Mouse (Mus musculus) midbrain, embryonic 10.5 days (tissue): ENCODE results near the gene Nemp2. TPM values are rescaled to one million over a fixed set of nuclear protein-coding genes. Genes with fewer than 3 reads are reported as not detected.

Experiments used
- DNase-seq: peaks from one replicate; pipeline ENCODE4 v3.0.0-alpha.2; 2017; ENCODE audit warnings: low spot score
- H3K27ac ChIP-seq: fragments of 300-500 bp; sonication (generic); replicated peaks from 2 replicates; pipeline ENCODE4 v1.5.1; 2016; ENCODE audit warnings: mild to moderate bottlenecking
- H3K27me3 ChIP-seq: fragments of 300-500 bp; sonication (generic); 2 replicates; pipeline ENCODE4 v1.6.1; 2016; ENCODE audit warnings: low read depth, mild to moderate bottlenecking; ENCODE audit not compliant: poor library complexity, severe bottlenecking
- H3K36me3 ChIP-seq: fragments of 300-500 bp; sonication (generic); 2 replicates; pipeline ENCODE4 v1.6.1; 2016; ENCODE audit warnings: mild to moderate bottlenecking, moderate library complexity
- H3K4me1 ChIP-seq: fragments of 300-500 bp; sonication (generic); 2 replicates; pipeline ENCODE4 v1.6.1; 2016
- H3K4me3 ChIP-seq: fragments of 300-500 bp; sonication (generic); 2 replicates; pipeline ENCODE4 v1.5.1; 2016; ENCODE audit warnings: mild to moderate bottlenecking, moderate library complexity
- H3K9me3 ChIP-seq: fragments of 300-500 bp; sonication (generic); replicated peaks from 2 replicates; pipeline ENCODE4 v1.6.1; 2016; ENCODE audit warnings: mild to moderate bottlenecking
- WGBS: fragments of 180-500 bp; shearing (Covaris S2); methylation state at CpG from one replicate; pipeline ENCODE4 v1.1.7; 2016; 5-methylcytosine and 5-hydroxymethylcytosine counted together
- polyA plus RNA-seq: library from polyadenylated mRNA; unstranded; fragments of >200 nt; fragmentation: Nextera tagmentation; extraction: Ambion mirVana; gene quantifications from 2 replicates; pipeline ENCODE4 v1.2.1, GENCODE M21; 2016

Nemp2 gene
- polyA plus RNA-seq: 8.7 and 9.8 TPM in 2 replicates

- H3K4me3 ChIP-seq: peak within 1 kb of the TSS; percentile 90
- H3K27ac ChIP-seq: peak within 1 kb of the TSS; percentile 96
- H3K27me3 ChIP-seq: no peaks in the 10 kb centered on the region
- peak; percentile 95 for DNase-seq
- H3K36me3 ChIP-seq: peaks cover 4% of the 10 kb centered on the region; the same call in 1 of the 2 replicates
- H3K4me1 ChIP-seq: peaks cover 12% of the 10 kb centered on the region
- WGBS: 0% methylated on average over 44 of the region's 44 CpGs
- no peaks in the 10 kb centered on the region for H3K9me3 ChIP-seq
These were observed at the start of gene Nemp2 for GRCm38 (mm10) chr1:52630248-52630936. TSS of gene Nemp2 (plus strand) at chr1:52630703.

DNA sequence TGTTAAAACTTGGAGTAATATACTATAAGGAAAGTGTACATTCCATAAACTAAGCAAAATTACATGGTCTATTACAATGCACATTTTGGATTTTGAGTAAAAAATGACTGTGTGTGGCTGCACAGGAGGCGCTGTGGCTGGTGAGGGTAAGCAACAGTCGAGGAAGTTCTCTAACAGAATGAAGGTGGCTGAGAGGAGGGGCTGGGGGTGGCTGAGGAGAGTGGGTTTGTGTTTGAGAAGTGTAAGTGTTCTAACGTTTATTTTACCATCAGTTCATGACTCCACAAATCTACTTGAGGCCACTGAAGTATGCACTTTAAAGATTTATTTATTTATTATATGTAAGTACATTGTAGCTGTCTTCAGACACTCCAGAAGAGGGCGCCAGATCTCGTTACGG is 48.8 kb upstream of the Nemp2 start:
- WGBS: 81% methylated on average over 6 of the region's 6 CpGs
- H3K27me3 ChIP-seq: no peaks in the 10 kb centered on the region
- H3K4me1 ChIP-seq: peaks cover 4% of the 10 kb centered on the region; the same call in 1 of the 2 replicates
- no peaks in the 10 kb centered on the region for H3K9me3 ChIP-seq
- H3K4me3 ChIP-seq: no peak overlapping the region
- H3K36me3 ChIP-seq: no peaks in the 10 kb centered on the region
- no peak for DNase-seq
- no peak overlapping the region for H3K27ac ChIP-seq

DNA sequence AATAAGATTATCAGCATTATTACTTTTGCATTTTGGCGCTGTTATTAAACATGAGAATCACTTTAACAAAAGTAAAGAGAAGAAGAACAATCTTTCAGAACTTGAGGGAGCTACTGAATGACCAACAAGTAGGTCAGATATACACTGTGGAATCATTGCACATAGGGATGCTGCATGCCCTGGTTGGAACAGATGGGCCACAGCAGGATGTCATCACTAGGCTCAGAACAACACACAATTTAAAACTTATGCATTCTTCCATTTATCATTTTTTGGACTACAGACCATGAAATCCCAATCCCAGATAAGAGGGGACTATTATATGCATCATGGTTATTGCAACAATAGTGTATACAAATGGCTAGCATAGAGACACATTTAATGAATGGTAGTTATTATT is 47.6 kb upstream of the Nemp2 start:
- Histone ChIP-seq H3K9me3 (no peaks in the 10 kb centered on the region), H3K4me3 (no peak overlapping the region), H3K27me3 (no peaks in the 10 kb centered on the region), H3K27ac (no peak overlapping the region), H3K36me3 (no peaks in the 10 kb centered on the region), H3K4me1 (peaks cover 4% of the 10 kb centered on the region; the same call in 1 of the 2 replicates)
- no peak for DNase-seq
- WGBS: 94% methylated on average over 1 of the region's 1 CpGs

DNA sequence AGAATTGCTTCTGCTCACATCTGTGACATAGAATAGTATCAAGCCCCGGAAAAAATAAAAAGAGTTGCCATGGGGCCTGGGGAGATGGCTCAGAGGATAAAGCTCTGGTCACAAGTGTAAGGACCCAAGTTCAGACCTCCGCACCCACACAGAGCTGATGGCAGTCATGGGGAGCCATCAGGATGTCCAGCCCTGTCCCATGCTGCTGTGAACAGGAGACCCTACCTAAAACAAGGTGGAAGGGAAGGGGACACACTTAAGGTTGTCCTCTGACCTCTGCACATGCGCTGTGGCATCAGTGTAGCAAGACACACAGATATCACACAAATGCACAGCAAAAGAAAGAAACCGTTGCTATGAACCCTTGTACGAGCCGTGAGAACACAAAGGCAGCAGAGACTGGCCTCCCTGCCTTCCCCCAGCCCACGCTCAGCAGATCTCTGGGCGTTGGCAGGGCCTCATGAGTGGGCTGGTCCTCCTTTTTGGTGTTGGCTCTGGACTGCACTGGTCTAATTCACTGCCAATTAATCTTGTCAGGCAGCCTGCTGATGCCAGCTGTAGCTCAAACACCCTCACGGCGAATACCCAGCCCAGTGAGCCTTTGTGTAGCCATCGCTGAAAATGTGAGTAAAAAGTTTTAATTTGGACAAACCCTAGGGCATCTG is 33.4 kb upstream of the Nemp2 start:
- Histone ChIP-seq H3K27ac (0 out of 2 replicates have a peak overlapping the region, but pooled peaks have one; percentile 9), H3K9me3 (no peaks in the 10 kb centered on the region), H3K36me3 (no peaks in the 10 kb centered on the region), H3K27me3 (no peaks in the 10 kb centered on the region), H3K4me1 (no peaks in the 10 kb centered on the region), H3K4me3 (no peak overlapping the region)
- no peak for DNase-seq
- WGBS: 81% methylated on average over 11 of the region's 11 CpGs

DNA sequence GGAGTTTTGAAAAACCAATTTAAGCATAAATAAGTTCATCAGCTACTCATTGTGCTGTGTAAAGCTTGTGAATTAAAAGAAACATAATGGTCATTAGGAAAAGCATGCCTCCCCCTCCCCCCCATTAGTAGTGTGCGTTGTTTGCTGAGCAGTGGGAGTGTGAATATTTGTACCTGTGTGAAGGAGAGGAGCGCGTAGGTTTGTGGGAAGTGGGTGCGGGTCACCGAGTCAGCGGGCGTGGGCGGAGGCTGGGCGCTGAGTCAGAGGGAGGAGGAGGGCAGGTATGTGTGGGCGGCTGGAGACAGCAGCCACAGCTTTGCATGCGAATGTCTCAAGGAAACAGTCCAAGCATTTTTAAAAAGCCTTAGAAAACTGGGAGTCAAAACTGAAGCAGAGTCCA is 32.7 kb upstream of the Nemp2 start:
- 63% methylated on average over 11 of the region's 11 CpGs for WGBS
- DNase-seq: no peak

DNA sequence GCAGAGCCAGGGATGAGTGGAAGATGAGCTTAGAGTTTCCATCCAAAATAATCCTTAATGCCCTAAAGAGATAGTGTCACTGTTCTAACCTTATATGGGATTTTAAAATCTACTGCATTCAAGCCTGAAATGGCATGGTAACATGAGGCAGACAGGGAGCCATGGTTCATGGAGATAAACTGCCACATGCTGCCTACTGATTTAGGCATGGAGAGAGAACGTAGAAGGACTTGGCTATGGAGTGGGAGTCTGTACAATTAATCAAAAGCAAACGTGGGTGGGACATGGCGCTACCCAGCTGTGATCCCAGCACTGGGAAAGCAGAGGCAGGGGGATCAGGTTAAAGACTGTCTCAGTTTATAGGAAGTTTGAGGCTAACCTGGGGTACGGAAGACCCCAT is 32.1 kb upstream of the Nemp2 start:
- H3K27ac ChIP-seq: no peak overlapping the region
- H3K4me3 ChIP-seq: no peak overlapping the region
- H3K4me1 ChIP-seq: no peaks in the 10 kb centered on the region
- H3K9me3 ChIP-seq: no peaks in the 10 kb centered on the region
- DNase-seq: no peak
- H3K36me3 ChIP-seq: no peaks in the 10 kb centered on the region
- 80% methylated on average over 4 of the region's 4 CpGs for WGBS
- H3K27me3 ChIP-seq: no peaks in the 10 kb centered on the region

More for the DNA sequence above, 32.7 kb upstream of the Nemp2 start:
- no peaks in the 10 kb centered on the region for H3K9me3 ChIP-seq
- H3K27ac ChIP-seq: no peak overlapping the region
- no peaks in the 10 kb centered on the region for H3K27me3 ChIP-seq
- no peak overlapping the region for H3K4me3 ChIP-seq
- no peaks in the 10 kb centered on the region for H3K4me1 ChIP-seq
- no peaks in the 10 kb centered on the region for H3K36me3 ChIP-seq

GRCm38 (mm10) chr1:52601496-52601895 is 29.0 kb upstream of the Nemp2 start:
- WGBS: 88% methylated on average over 3 of the region's 3 CpGs
- no peaks in the 10 kb centered on the region for H3K27me3 ChIP-seq
- no peak for DNase-seq
- H3K36me3 ChIP-seq: no peaks in the 10 kb centered on the region
- no peak overlapping the region for H3K27ac ChIP-seq
- H3K9me3 ChIP-seq: no peaks in the 10 kb centered on the region
- H3K4me3 ChIP-seq: no peak overlapping the region
- H3K4me1 ChIP-seq: no peaks in the 10 kb centered on the region

DNA sequence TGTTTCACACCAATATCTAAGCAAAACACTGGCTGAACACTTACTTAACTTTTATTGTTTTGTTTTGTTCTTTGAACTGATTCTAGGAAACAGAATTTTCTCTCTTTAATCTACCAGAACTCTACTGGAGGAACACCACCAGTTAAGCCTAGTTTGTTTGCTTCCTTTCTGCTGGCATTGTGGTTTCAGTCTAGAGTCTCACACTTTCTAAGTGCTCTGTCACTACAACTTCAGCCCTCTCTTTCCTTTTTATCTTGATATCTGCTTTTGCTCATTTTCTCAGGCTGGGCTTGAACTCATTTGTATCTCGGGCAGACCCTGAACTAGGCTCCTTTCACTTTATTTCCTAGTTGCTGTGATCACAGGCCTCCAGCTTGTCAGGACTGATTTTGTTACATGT is 22.8 kb upstream of the Nemp2 start:
- Histone ChIP-seq H3K4me3 (no peak overlapping the region), H3K27me3 (no peaks in the 10 kb centered on the region), H3K4me1 (no peaks in the 10 kb centered on the region), H3K27ac (no peak overlapping the region), H3K9me3 (no peaks in the 10 kb centered on the region), H3K36me3 (no peaks in the 10 kb centered on the region)
- no peak for DNase-seq
- 94% methylated on average over 1 of the region's 1 CpGs for whole genome bisulfite sequencing

GRCm38 (mm10) chr1:52608486-52608885 is 22.0 kb upstream of the Nemp2 start:
- H3K36me3 ChIP-seq: no peaks in the 10 kb centered on the region
- no peaks in the 10 kb centered on the region for H3K9me3 ChIP-seq
- no peak overlapping the region for H3K4me3 ChIP-seq
- H3K4me1 ChIP-seq: no peaks in the 10 kb centered on the region
- 85% methylated on average over 4 of the region's 4 CpGs for WGBS
- no peaks in the 10 kb centered on the region for H3K27me3 ChIP-seq
- DNase-seq: no peak
- H3K27ac ChIP-seq: no peak overlapping the region

GRCm38 (mm10) chr1:52618217-52618616 is 12.3 kb upstream of the Nemp2 start:
- H3K4me3 ChIP-seq: no peak overlapping the region
- no peaks in the 10 kb centered on the region for H3K36me3 ChIP-seq
- DNase-seq: no peak
- no peaks in the 10 kb centered on the region for H3K4me1 ChIP-seq
- no peak overlapping the region for H3K27ac ChIP-seq
- H3K27me3 ChIP-seq: no peaks in the 10 kb centered on the region
- no peaks in the 10 kb centered on the region for H3K9me3 ChIP-seq
- 88% methylated on average over 1 of the region's 1 CpGs for WGBS

GRCm38 (mm10) chr1:52620442-52620841 is 10.1 kb upstream of the Nemp2 start:
- Histone ChIP-seq H3K27ac (no peak overlapping the region), H3K4me3 (no peak overlapping the region), H3K27me3 (no peaks in the 10 kb centered on the region), H3K36me3 (no peaks in the 10 kb centered on the region), H3K4me1 (no peaks in the 10 kb centered on the region), H3K9me3 (no peaks in the 10 kb centered on the region)
- no peak for DNase-seq

GRCm38 (mm10) chr1:52630937-52631299 is 415 bp downstream of the Nemp2 start:
- Histone ChIP-seq H3K4me3 (peak overlapping the region; percentile 90), H3K36me3 (peaks cover 4% of the 10 kb centered on the region; the same call in 1 of the 2 replicates), H3K27ac (peak overlapping the region; percentile 96), H3K9me3 (no peaks in the 10 kb centered on the region), H3K4me1 (peaks cover 12% of the 10 kb centered on the region), H3K27me3 (no peaks in the 10 kb centered on the region)
- DNase-seq: no peak
- under 1% methylated on average over 6 of the region's 6 CpGs for WGBS

- no peak for DNase-seq
- no peak overlapping the region for H3K27ac ChIP-seq
- 73% methylated on average over 2 of the region's 2 CpGs for WGBS
These were observed 1.1 kb downstream of the Nemp2 start for GRCm38 (mm10) chr1:52631570-52631969.

More at GRCm38 (mm10) chr1:52631570-52631969, 1.1 kb downstream of the Nemp2 start:
- H3K27me3 ChIP-seq: no peaks in the 10 kb centered on the region
- H3K36me3 ChIP-seq: peaks cover 7% of the 10 kb centered on the region
- no peaks in the 10 kb centered on the region for H3K9me3 ChIP-seq
- peak overlapping the region; percentile 90 for H3K4me3 ChIP-seq
- H3K4me1 ChIP-seq: peaks cover 12% of the 10 kb centered on the region
